Mouse (Mus musculus) T-helper 2 cell (primary cell): ENCODE data around the gene Gm13420.
"Not testable (repeated sequence)": the region's sequence is repeated elsewhere in the genome, so short reads cannot be mapped to it uniquely, and the experiment has no call there.

Source experiments
- in situ Hi-C: fragments of 300-600 bp; cut with MboI, MseI; formaldehyde crosslinking; loops from one replicate; pipeline ENCODE4 v1.15.1; 2025; ENCODE audit warnings: high pct_unique_total_duplicates

Gene Gm13420

GRCm38 (mm10) chr2:29751497-29751896 is at the start of gene Gm13420:
Gm13420 (minus strand) TSS chr2:29751685.
- in situ Hi-C loops = no loop called here

- in situ Hi-C loops = loop anchor here (10.0 kb wide), 1 partner anchor 1468 kb away; no protein-coding TSS in a partner anchor
Measured at GRCm38 (mm10) chr2:29792772-29793487, 41.4 kb upstream of the Gm13420 start.

GRCm38 (mm10) chr2:29787937-29788681 is 36.6 kb upstream of the Gm13420 start, which contains the start of gene Trub2:
Trub2 (minus strand) TSS chr2:29788502.
- in situ Hi-C loops = no loop called here

GRCm38 (mm10) chr2:29787104-29787917 is 35.8 kb upstream of the Gm13420 start, which contains the start of gene Coq4:
Coq4 (plus strand) TSS chr2:29787493.
- in situ Hi-C loops = no loop called here

GRCm38 (mm10) chr2:29784290-29784689 is 32.8 kb upstream of the Gm13420 start:
- in situ Hi-C loops = no loop called here

- in situ Hi-C loops = not testable (repeated sequence)
Measured at GRCm38 (mm10) chr2:29781256-29781655, 29.8 kb upstream of the Gm13420 start.

- in situ Hi-C loops = no loop called here
Measured at GRCm38 (mm10) chr2:29773323-29773722, 21.8 kb upstream of the Gm13420 start.

- in situ Hi-C loops = no loop called here
Measured at GRCm38 (mm10) chr2:29771611-29772461, 20.4 kb upstream of the Gm13420 start.

GRCm38 (mm10) chr2:29770162-29770561 is 18.7 kb upstream of the Gm13420 start:
- in situ Hi-C loops = no loop called here

- in situ Hi-C loops = no loop called here
Measured at GRCm38 (mm10) chr2:29768901-29769300, 17.4 kb upstream of the Gm13420 start.

GRCm38 (mm10) chr2:29767976-29768709 is 16.7 kb upstream of the Gm13420 start:
- in situ Hi-C loops = no loop called here

GRCm38 (mm10) chr2:29764831-29765230 is 13.3 kb upstream of the Gm13420 start:
- in situ Hi-C loops = no loop called here

GRCm38 (mm10) chr2:29755693-29756092 is 4.2 kb upstream of the Gm13420 start:
- in situ Hi-C loops = no loop called here

- in situ Hi-C loops = no loop called here
Measured at GRCm38 (mm10) chr2:29752397-29752796, 912 bp upstream of the Gm13420 start.

- in situ Hi-C loops = no loop called here
Measured at GRCm38 (mm10) chr2:29748499-29748898, 3.0 kb downstream of the Gm13420 start.

GRCm38 (mm10) chr2:29747852-29748251 is 3.6 kb downstream of the Gm13420 start:
- in situ Hi-C loops = no loop called here

- in situ Hi-C loops = no loop called here
Measured at GRCm38 (mm10) chr2:29747188-29747782, 4.2 kb downstream of the Gm13420 start.

- in situ Hi-C loops = no loop called here
Measured at GRCm38 (mm10) chr2:29744256-29744655, 7.2 kb downstream of the Gm13420 start.

- in situ Hi-C loops = no loop called here
Measured at GRCm38 (mm10) chr2:29741207-29741606, 10.3 kb downstream of the Gm13420 start.

GRCm38 (mm10) chr2:29739368-29739767 is 12.1 kb downstream of the Gm13420 start:
- in situ Hi-C loops = no loop called here
